Mouse (Mus musculus): ENCODE results near the gene Tas2r140.

The Tas2r140 gene

GRCm38 (mm10) chr6:133055716-133056115 lies at the start of gene Tas2r140:
Gene Tas2r140 (minus strand): TSS chr6:133055816.
- no peak for DNase-seq

GRCm38 (mm10) chr6:133104609-133104921 lies 48.9 kb upstream of the Tas2r140 start, which contains the start of gene Smim10l1:
Gene Smim10l1 (plus strand): TSS chr6:133104909.
- no peak for DNase-seq

GRCm38 (mm10) chr6:133102430-133102829 lies 46.8 kb upstream of the Tas2r140 start:
- DNase-seq = no peak

GRCm38 (mm10) chr6:133092226-133092625 lies 36.6 kb upstream of the Tas2r140 start:
- no peak for DNase-seq

- no peak for DNase-seq
Measured at GRCm38 (mm10) chr6:133037001-133037400, 18.6 kb downstream of the Tas2r140 start, which contains the start of gene Tas2r103. Gene Tas2r103 (minus strand): TSS chr6:133037101.

Data from kidney, postnatal 14 days (tissue).